10 mouse cellular contexts compared by ENCODE assay signal in genomic region chr16:31606389-31607177, GRCm38 (mm10). TPM values are rescaled to one million over a fixed set of nuclear protein-coding genes. Genes with fewer than 3 reads are reported as not detected.
DNase-seq lines count a peak whose midpoint lies in the region; ATAC-seq and TF ChIP-seq lines count a peak whose summit lies in the region.
"Had no signal": no experiment of that assay in that cellular context is flagged by ENCODE, and none has a peak within 500 bp of the region (broad histone marks: within the 10 kb centered on the region; RNA-seq: fewer than 3 reads in every experiment).

No protein-coding gene starts in this region.

- no peak overlapping the region for H3K4me3 ChIP-seq in lung, embryonic 14.5 days (ENCODE audit: low read depth, low read length)
- no peak overlapping the region for H3K4me3 ChIP-seq in intestine, embryonic 16.5 days (ENCODE audit: low read length)
- H3K4me3 ChIP-seq in stomach, embryonic 14.5 days (ENCODE audit: low read depth, low read length): no peak overlapping the region
- H3K4me3 ChIP-seq: limb, embryonic 13.5 days had no signal

- no peak overlapping the region for H3K9ac ChIP-seq in lung, embryonic 14.5 days
- H3K9ac ChIP-seq in intestine, embryonic 16.5 days (ENCODE audit: low read depth, low read length): no peak overlapping the region
- no peak overlapping the region for H3K9ac ChIP-seq in stomach, embryonic 14.5 days (replicated peaks; ENCODE audit: low read depth, low read length)
- H3K9ac ChIP-seq: limb, embryonic 13.5 days had no signal

- peak overlapping the region; percentile 64 for H3K27ac ChIP-seq in lung, embryonic 14.5 days (ENCODE audit: low read depth)
- peak overlapping the region; percentile 50; the same call in 1 of the 2 replicates for H3K27ac ChIP-seq in intestine, embryonic 16.5 days (ENCODE audit: low read length)
- H3K27ac ChIP-seq in stomach, embryonic 14.5 days (ENCODE audit: low read length): peak overlapping the region; percentile 82
- H3K27ac ChIP-seq: limb, embryonic 13.5 days had no signal

- no peak overlapping the region for H3K4me2 ChIP-seq in lung, embryonic 14.5 days
- H3K4me2 ChIP-seq in intestine, embryonic 16.5 days (ENCODE audit: low read depth, low read length): no peak overlapping the region
- no peak overlapping the region; the same call in 1 of the 2 replicates for H3K4me2 ChIP-seq in stomach, embryonic 14.5 days (replicated peaks; ENCODE audit: low read depth, low read length)
- H3K4me2 ChIP-seq: limb, embryonic 13.5 days had no signal

- DNase-seq in lung, embryonic 14.5 days: peak; percentile 70
- DNase-seq in lung, adult 18-20 months: no peak
- DNase-seq in gastrocnemius, postnatal 25 days: peak; percentile 85
- DNase-seq in spleen, postnatal 4 days (ENCODE audit: low spot score in 2 of 2): no peak
- DNase-seq: cerebellum, postnatal 14 days had no signal

- 43% methylated on average over 11 of the region's 11 CpGs for WGBS in lung, embryonic 14.5 days
- 49% methylated on average over 11 of the region's 11 CpGs for WGBS in intestine, embryonic 16.5 days
- WGBS in stomach, embryonic 14.5 days: 40% methylated on average over 11 of the region's 11 CpGs

- no peaks in the 10 kb centered on the region for H3K27me3 ChIP-seq in lung, embryonic 14.5 days (ENCODE audit: insufficient read depth, low read length)
- H3K27me3 ChIP-seq in intestine, embryonic 16.5 days (replicated peaks; ENCODE audit: control insufficient read depth, insufficient read depth, low read length): no peaks in the 10 kb centered on the region
- H3K27me3 ChIP-seq in stomach, embryonic 14.5 days (ENCODE audit: control insufficient read depth, insufficient read depth, low read length): no peaks in the 10 kb centered on the region
- H3K27me3 ChIP-seq: limb, embryonic 13.5 days had no signal

- TF ChIP-seq CTCF in lung, embryonic 14.5 days (IDR thresholded peaks at IDR 0.05; ENCODE audit: low read depth): no peak

- peaks cover 7% of the 10 kb centered on the region for H3K4me1 ChIP-seq in lung, embryonic 14.5 days (ENCODE audit: insufficient read depth)
- H3K4me1 ChIP-seq in intestine, embryonic 16.5 days (ENCODE audit: control insufficient read depth, insufficient read depth, low read length): peaks cover 10% of the 10 kb centered on the region
- H3K4me1 ChIP-seq in stomach, embryonic 14.5 days (ENCODE audit: control insufficient read depth, insufficient read depth, low read length): peaks cover 15% of the 10 kb centered on the region; the same call in 1 of the 2 replicates

- H3K9me3 ChIP-seq in lung, embryonic 14.5 days (ENCODE audit: low read depth, low read length): no peaks in the 10 kb centered on the region
- no peaks in the 10 kb centered on the region for H3K9me3 ChIP-seq in intestine, embryonic 16.5 days (ENCODE audit: control insufficient read depth, low read length)
- H3K9me3 ChIP-seq in stomach, embryonic 14.5 days (ENCODE audit: control insufficient read depth, low read depth, low read length): no peaks in the 10 kb centered on the region
- H3K9me3 ChIP-seq: limb, embryonic 13.5 days had no signal

- ATAC-seq in lung, embryonic 14.5 days (ENCODE audit: insufficient read depth): peak; percentile 84
- ATAC-seq in intestine, embryonic 16.5 days: peak; percentile 69
- ATAC-seq in stomach, embryonic 14.5 days (ENCODE audit: insufficient number of reproducible peaks, insufficient read depth, low FRiP score, low read depth): peak; percentile 64; the same call in 1 of the 2 replicates
- no peak; the same call in 1 of the 2 replicates for ATAC-seq in frontal cortex, adult (ENCODE audit: low TSS enrichment)
- no peak for ATAC-seq in inflammation-experienced regulatory T-cells, adult 6 months

- H3K36me3 ChIP-seq in lung, embryonic 14.5 days (ENCODE audit: insufficient read depth): no peaks in the 10 kb centered on the region
- H3K36me3 ChIP-seq in intestine, embryonic 16.5 days (ENCODE audit: control insufficient read depth, insufficient read depth, low read length): no peaks in the 10 kb centered on the region
- H3K36me3 ChIP-seq in stomach, embryonic 14.5 days (ENCODE audit: control insufficient read depth, insufficient read depth, low read length): no peaks in the 10 kb centered on the region
- H3K36me3 ChIP-seq: limb, embryonic 13.5 days had no signal

RNA-seq across cellular contexts. Expression of gene Dlg1, which starts 56.7 kb away (rescaled TPM):
- polyA plus RNA-seq in lung, embryonic 14.5 days (2014; fragmentation: Nextera tagmentation; extraction: Ambion mirVana): 28.0 and 31.9 TPM in 2 replicates
- 10 to 100 TPM; 33.5 to 35.5 TPM for total RNA-seq in gastrocnemius, postnatal 25 days (2021)
- polyA plus RNA-seq in intestine, embryonic 16.5 days (2015; fragmentation: Nextera tagmentation; extraction: Ambion mirVana): 14.1 and 17.1 TPM in 2 replicates
- polyA plus RNA-seq in stomach, embryonic 14.5 days (2014; fragmentation: Nextera tagmentation; extraction: Ambion mirVana): 42.0 and 42.4 TPM in 2 replicates
- polyA plus RNA-seq in inflammation-experienced regulatory T-cells, adult 6 months (2017; shearing (Covaris generic)): 10 to 100 TPM; 23.0 to 30.9 (median 27.0) TPM

Comparison
In these comparisons a context has a peak if more than half of its experiments do, and no peak if none do; other contexts are left out.
1. DNase-seq: peak in lung, embryonic 14.5 days (single experiment) and gastrocnemius, postnatal 25 days (single experiment); none in lung, adult 18-20 months (0 of 2) and spleen, postnatal 4 days (0 of 2).
2. ATAC-seq: peak in lung, embryonic 14.5 days (single experiment), intestine, embryonic 16.5 days (single experiment) and stomach, embryonic 14.5 days (single experiment); none in frontal cortex, adult (single experiment) and inflammation-experienced regulatory T-cells, adult 6 months (single experiment).
3. Peak in every context shown above with its lines, with median percentiles within 50 percentile points of each other: H3K27ac ChIP-seq.